Mouse (Mus musculus) gastrocnemius, postnatal 4 days (tissue): ENCODE results near the gene 1700069L16Rik. TPM values are rescaled to one million over a fixed set of nuclear protein-coding genes. Genes with fewer than 3 reads are reported as not detected.

ENCODE experiments used
- DNase-seq, 2 experiments: peaks; one replicate each; pipeline ENCODE4 v3.0.0; 2021 to 2022; ENCODE audit warnings: low spot score in 2 of 2, mixed read lengths in 2 of 2
- total RNA-seq, 2 experiments: library from RNA; stranded (reverse); gene quantifications; 2 replicates each; pipeline ENCODE4 v1.2.3; 2021

1700069L16Rik gene
- total RNA-seq, 2 experiments from 2014 or later: not detected

DNA sequence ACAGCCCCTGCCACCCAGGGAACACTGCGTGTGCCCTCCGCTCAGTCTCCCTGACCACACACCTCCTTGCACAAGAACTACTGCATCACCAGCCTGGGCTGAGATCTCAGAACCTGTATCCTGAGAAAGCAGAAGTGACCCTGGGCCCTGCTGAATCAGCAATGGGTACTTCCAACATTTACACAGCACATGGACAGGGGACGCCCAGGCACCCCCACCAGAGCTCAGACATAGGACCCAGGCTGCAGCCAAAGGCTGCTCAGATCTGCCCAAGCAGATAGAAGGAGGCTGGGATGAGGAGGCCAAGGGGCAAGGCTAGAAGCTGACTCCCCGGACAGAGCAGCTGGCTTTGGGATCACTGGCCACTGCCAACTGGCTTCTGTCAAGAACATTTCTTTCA lies 80.1 kb downstream of the 1700069L16Rik start:
- peak in 1 of 2 experiments; percentile 38 for DNase-seq

DNA sequence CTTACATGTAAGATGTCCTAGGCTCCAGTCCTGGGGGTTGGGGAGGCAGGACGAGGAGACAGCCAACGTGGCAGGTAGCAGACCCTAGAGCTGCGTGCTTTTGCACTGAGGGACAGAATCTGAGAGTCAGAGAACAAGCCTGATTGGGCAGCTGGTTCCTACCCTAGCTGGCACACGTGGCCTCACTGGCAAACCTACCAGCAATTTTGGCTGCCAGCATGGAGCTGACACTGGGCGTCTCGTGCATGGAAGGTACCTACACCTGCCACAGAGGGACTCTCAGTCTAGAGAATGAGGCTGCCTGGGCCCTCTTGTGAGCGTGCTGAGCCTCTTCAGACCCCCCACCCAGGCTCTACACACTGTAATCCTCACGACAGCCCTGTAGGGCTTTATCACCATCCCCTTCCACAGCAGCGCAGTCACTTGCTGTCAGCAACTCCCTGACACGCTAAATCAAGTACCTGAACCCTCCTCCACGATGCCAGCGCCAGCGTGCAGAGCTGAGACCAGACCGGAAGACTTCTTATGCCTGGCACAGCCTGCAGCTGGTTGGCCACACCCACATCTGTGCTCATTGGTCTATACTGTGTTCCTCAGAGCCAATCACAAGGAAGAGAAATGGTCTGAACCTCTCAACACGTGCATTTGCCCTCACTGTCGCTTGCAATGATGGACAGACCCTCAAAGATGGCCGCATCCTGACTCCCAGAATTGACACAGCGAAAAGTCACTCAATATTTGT lies 81.3 kb downstream of the 1700069L16Rik start:
- no peak for DNase-seq

Other genes with a start within 250 kb of the 1700069L16Rik start
- 1 to 10 TPM; 1.2 to 1.4 TPM for gene Wscd2, start 234.4 kb downstream of the 1700069L16Rik start, total RNA-seq
- 10 to 100 TPM; 16.1 to 16.7 TPM for gene Cmklr1, start 74.3 kb downstream of the 1700069L16Rik start, total RNA-seq
- gene Ficd, start 11.0 kb upstream of the 1700069L16Rik start, total RNA-seq: 1 to 10 TPM; 5.5 to 5.7 TPM
- 10 to 100 TPM; 18.9 to 21.9 TPM for gene Sart3, start 47.7 kb upstream of the 1700069L16Rik start, total RNA-seq
- 10 to 100 TPM; 69.5 to 70.2 TPM for gene Iscu, start 48.0 kb upstream of the 1700069L16Rik start, total RNA-seq
- 10 to 100 TPM; 30.8 to 34.9 TPM for gene Tmem119, start 75.7 kb upstream of the 1700069L16Rik start, total RNA-seq
- 1 to 10 TPM; 3.0 to 3.1 TPM for gene Selplg, start 107.9 kb upstream of the 1700069L16Rik start, total RNA-seq
- 10 to 100 TPM; 70.4 to 84.2 TPM for gene Coro1c, start 184.0 kb upstream of the 1700069L16Rik start, total RNA-seq